Mouse (Mus musculus) CH12.LX (cell line): Measurements from ENCODE around the gene Nr2f2. TPM values are rescaled to one million over a fixed set of nuclear protein-coding genes. Genes with fewer than 3 reads are reported as not detected.

ENCODE experiments used
- DNase-seq: peaks from one replicate; pipeline ENCODE4 v3.0.0-alpha.2; 2013; ENCODE audit errors: extremely low read depth
- H3K27ac ChIP-seq: 2 replicates; pipeline ENCODE4 v1.5.1; 2012; ENCODE audit warnings: low read depth, mild to moderate bottlenecking, control low read depth, moderate library complexity; ENCODE audit not compliant: insufficient read depth
- H3K27me3 ChIP-seq: replicated peaks from 2 replicates; pipeline ENCODE3; 2012; ENCODE audit warnings: inconsistent platforms
- H3K36me3 ChIP-seq, 2 experiments: replicated peaks in 1 of 2; 2 replicates each; pipeline versions ENCODE3 to v1.6.1; 2012; ENCODE audit warnings: inconsistent platforms in 1 of 2, low read length in 1 of 2, mild to moderate bottlenecking in 1 of 2, mixed read lengths in 1 of 2, moderate library complexity in 1 of 2; ENCODE audit not compliant: control insufficient read depth in 1 of 2, insufficient read depth in 1 of 2
- H3K4me1 ChIP-seq, 2 experiments: 2 replicates each; pipeline ENCODE4 v1.6.1; 2012; ENCODE audit warnings: inconsistent platforms in 1 of 2, moderate library complexity in 1 of 2; ENCODE audit not compliant: insufficient read depth in 2 of 2, control insufficient read depth in 1 of 2
- H3K4me2 ChIP-seq: 2 replicates; pipeline ENCODE4 v1.6.1; 2012; ENCODE audit warnings: low read depth, mild to moderate bottlenecking, control low read depth; ENCODE audit not compliant: poor library complexity, insufficient read depth, severe bottlenecking
- H3K4me3 ChIP-seq, 3 experiments: fragments of 150-350 bp in 1 of 3; sonication (generic) in 1 of 3; replicated peaks in 1 of 3; 2 replicates each; pipeline versions ENCODE3 to v1.5.1; 2011 to 2012; ENCODE audit warnings: low read depth in 2 of 3, low read length in 2 of 3, mild to moderate bottlenecking in 2 of 3, moderate library complexity in 2 of 3, control low read depth in 1 of 3, improper control_type of control experiment in 1 of 3, inconsistent platforms in 1 of 3, mixed read lengths in 1 of 3; ENCODE audit not compliant: poor library complexity in 1 of 3
- H3K79me2 ChIP-seq: replicated peaks from 2 replicates; pipeline ENCODE4 v1.6.1; 2012; ENCODE audit warnings: mild to moderate bottlenecking, moderate library complexity; ENCODE audit not compliant: control insufficient read depth, poor library complexity, insufficient read depth, severe bottlenecking; ENCODE audit errors: extremely low read depth
- H3K9ac ChIP-seq: 2 replicates; pipeline ENCODE4 v1.6.1; 2012; ENCODE audit warnings: low read depth, mild to moderate bottlenecking, control low read depth, moderate library complexity; ENCODE audit not compliant: insufficient read depth
- H3K9me3 ChIP-seq: replicated peaks from 2 replicates; pipeline ENCODE3; 2012; ENCODE audit warnings: low read length, inconsistent platforms, mixed read lengths
- CHD2 ChIP-seq: IDR thresholded peaks from 2 replicates; pipeline ENCODE4 v1.6.1; 2011; ENCODE audit warnings: low read length, improper control_type of control experiment
- CTCF ChIP-seq, 2 experiments: IDR thresholded peaks in 1 of 2; conservative IDR thresholded peaks in 1 of 2; 2 replicates each; pipeline ENCODE4 v1.5.1; 2011 to 2012; ENCODE audit warnings: low read depth in 2 of 2, low read length in 2 of 2, improper control_type of control experiment in 1 of 2, inconsistent platforms in 1 of 2, mild to moderate bottlenecking in 1 of 2, moderate library complexity in 1 of 2
- E2F4 ChIP-seq: IDR thresholded peaks from 2 replicates; pipeline ENCODE4 v1.6.1; 2011; ENCODE audit warnings: low read depth, low read length, improper control_type of control experiment; ENCODE audit not compliant: insufficient replicate concordance
- MAZ ChIP-seq: IDR thresholded peaks from 2 replicates; pipeline ENCODE4 v1.6.1; 2012; ENCODE audit warnings: low read depth, mild to moderate bottlenecking, inconsistent platforms, low read length, improper control_type of control experiment, moderate library complexity
- PAX5 ChIP-seq: IDR thresholded peaks from 2 replicates; pipeline ENCODE4 v1.6.1; 2012; ENCODE audit warnings: low read length, inconsistent platforms, mixed read lengths
- POLR2A ChIP-seq: IDR thresholded peaks from 2 replicates; pipeline ENCODE4 v1.6.1; 2011; ENCODE audit warnings: low read depth, mild to moderate bottlenecking, improper control_type of control experiment, low read length
- RCOR1 ChIP-seq: conservative IDR thresholded peaks from 2 replicates; pipeline ENCODE4 v1.6.1; 2012; ENCODE audit warnings: low read depth, mild to moderate bottlenecking, inconsistent platforms, low read length, improper control_type of control experiment
- TBP ChIP-seq: conservative IDR thresholded peaks from 2 replicates; pipeline ENCODE4 v1.6.1; 2011; ENCODE audit warnings: low read depth, low read length, improper control_type of control experiment
- UBTF ChIP-seq: IDR thresholded peaks from 2 replicates; pipeline ENCODE4 v1.6.1; 2012; ENCODE audit warnings: low read depth, mild to moderate bottlenecking, inconsistent platforms, low read length, improper control_type of control experiment, moderate library complexity
- USF1 ChIP-seq: IDR thresholded peaks from 2 replicates; pipeline ENCODE4 v1.6.1; 2014; ENCODE audit warnings: low read depth, mild to moderate bottlenecking, inconsistent platforms, low read length, improper control_type of control experiment
- dilution Hi-C: fragments of 300-500 bp; cut with MboI; formaldehyde crosslinking; loops from 2 replicates; pipeline ENCODE4 v1.14.3; 2020; ENCODE audit warnings: low sequenced_read_pairs; ENCODE audit not compliant: extremely low pct_unique_long_range_greater_than_20kb, extremely low pct_ligation_motif_present
- in situ Hi-C: fragments of 300-500 bp; cut with MboI; formaldehyde crosslinking; loops from 3 replicates; pipeline ENCODE4 v1.14.3; 2019; ENCODE audit warnings: low sequenced_read_pairs, low pct_ligation_motif_present, low pct_unique_long_range_greater_than_20kb, mixed read lengths
- polyA plus RNA-seq: library from polyadenylated mRNA; unstranded; fragments of >175 nt; gene quantifications from 2 replicates; pipeline ENCODE4 v1.2.1, GENCODE M21; 2012; ENCODE audit warnings: low read depth; ENCODE audit not compliant: insufficient read length
- total RNA-seq, 2 experiments: library from RNA; depleted of rRNA; stranded (reverse); fragments of 300-350 nt in 1 of 2; fragments of >200 nt in 1 of 2; gene quantifications; 2 replicates each; pipeline ENCODE4 v1.2.3; 2012 to 2014

The Nr2f2 gene
- total and polyA plus RNA-seq, 3 experiments: not detected

- no peak overlapping the region for H3K4me2 ChIP-seq
- no peak for DNase-seq
- no peaks in the 10 kb centered on the region for H3K36me3 ChIP-seq
- H3K9ac ChIP-seq: no peak overlapping the region
- no peaks in the 10 kb centered on the region for H3K27me3 ChIP-seq
- H3K4me1 ChIP-seq: no peaks in the 10 kb centered on the region
- no peak overlapping the region for H3K27ac ChIP-seq
- H3K4me3 ChIP-seq: no peak overlapping the region
- in situ Hi-C loops: no loop called here
- H3K79me2 ChIP-seq: no peaks in the 10 kb centered on the region
- H3K9me3 ChIP-seq: peaks cover 70% of the 10 kb centered on the region
- no peak for TF ChIP-seq USF1
- no peak for TF ChIP-seq TBP
- TF ChIP-seq RCOR1: no peak
- TF ChIP-seq POLR2A: no peak
- dilution Hi-C loops: no loop called here
Observed at GRCm38 (mm10) chr7:70361383-70362364, 4.9 kb downstream of the Nr2f2 start.

GRCm38 (mm10) chr7:70360611-70361382 is 5.7 kb downstream of the Nr2f2 start:
- H3K27me3 ChIP-seq: no peaks in the 10 kb centered on the region
- in situ Hi-C loops: no loop called here
- H3K9me3 ChIP-seq: peaks cover 70% of the 10 kb centered on the region

DNA sequence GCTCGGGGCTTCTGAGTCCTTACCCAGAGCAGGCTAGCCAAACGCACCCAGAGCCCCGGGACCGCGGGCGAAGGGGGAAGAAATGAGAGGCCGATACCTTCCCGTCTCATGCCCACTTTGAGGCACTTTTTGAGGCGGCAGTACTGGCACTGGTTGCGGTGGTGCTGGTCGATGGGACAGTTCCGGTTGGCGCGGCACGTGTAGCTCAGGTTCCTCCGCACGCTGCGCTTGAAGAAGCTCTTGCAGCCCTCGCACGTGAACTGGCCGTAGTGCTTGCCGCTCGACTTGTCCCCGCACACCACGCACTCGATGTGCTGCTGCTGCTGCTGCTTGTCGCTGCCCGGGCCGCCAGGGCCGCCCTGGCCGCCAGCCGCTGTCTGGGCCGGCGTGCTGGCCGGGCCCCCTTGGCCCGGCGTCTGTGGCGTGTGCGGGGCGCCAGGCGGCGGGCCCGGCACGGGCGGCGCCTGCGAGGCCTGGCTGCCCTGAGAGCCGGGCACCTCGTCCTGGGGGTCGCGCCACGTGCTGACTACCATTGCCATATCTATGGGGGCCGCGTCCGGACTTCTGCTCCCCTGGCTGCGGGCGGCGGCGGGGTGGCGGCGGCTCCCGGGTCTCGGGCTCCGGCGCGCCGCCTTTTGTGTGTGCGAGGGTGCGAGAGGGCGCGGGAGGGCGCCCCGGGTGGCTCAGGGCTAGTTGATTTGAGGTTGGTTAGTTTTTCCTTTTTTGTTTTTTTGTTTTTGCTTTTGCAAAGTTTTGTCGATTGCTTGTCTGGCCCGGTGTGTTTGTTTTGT is 6.5 kb downstream of the Nr2f2 start:
- Histone ChIP-seq H3K9ac (no peak overlapping the region), H3K9me3 (peaks cover 70% of the 10 kb centered on the region), H3K27ac (no peak overlapping the region), H3K36me3 (no peaks in the 10 kb centered on the region), H3K4me1 (no peaks in the 10 kb centered on the region), H3K27me3 (no peaks in the 10 kb centered on the region), H3K79me2 (no peaks in the 10 kb centered on the region), H3K4me2 (no peak overlapping the region), H3K4me3 (no peak overlapping the region)
- DNase-seq: no peak
- in situ Hi-C loops (no loop called here), dilution Hi-C loops (no loop called here)
- no peak for TF ChIP-seq CTCF (conservative IDR thresholded peaks at IDR 0.05 in 1 of 2, IDR thresholded peaks at IDR 0.05 in 1 of 2; ENCODE audit: low read depth in 2 of 2, low read length in 2 of 2)
- TF ChIP-seq PAX5: no peak

More at GRCm38 (mm10) chr7:70360611-70361382, 5.7 kb downstream of the Nr2f2 start:
- no peak for DNase-seq
- no peaks in the 10 kb centered on the region for H3K36me3 ChIP-seq
- no peak overlapping the region for H3K4me2 ChIP-seq
- H3K27ac ChIP-seq: no peak overlapping the region
- no peaks in the 10 kb centered on the region for H3K4me1 ChIP-seq
- no peak overlapping the region for H3K4me3 ChIP-seq
- no peak overlapping the region for H3K9ac ChIP-seq
- H3K79me2 ChIP-seq: no peaks in the 10 kb centered on the region
- dilution Hi-C loops: no loop called here
- TF ChIP-seq E2F4 (no peak), UBTF (no peak), CHD2 (no peak), MAZ (no peak), RCOR1 (no peak)
